In the genomic region with DNA sequence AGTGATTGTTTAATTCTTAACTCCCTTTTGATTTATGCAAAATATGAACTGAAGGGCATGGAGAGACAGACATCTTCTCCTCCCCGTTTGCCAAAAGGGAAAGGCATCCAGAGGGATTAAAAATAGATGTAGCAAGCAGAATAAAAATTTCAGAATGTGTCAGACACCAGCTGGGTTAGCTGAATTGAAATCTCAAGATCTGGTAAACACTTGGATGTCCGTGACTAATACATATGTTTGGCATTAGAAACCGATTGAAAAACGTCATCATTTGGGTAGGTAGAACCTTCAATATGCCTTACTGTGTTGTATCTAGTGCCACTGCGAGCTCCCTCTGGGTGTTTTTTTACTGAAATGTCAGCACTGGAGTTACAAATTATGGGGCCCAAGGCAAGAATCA, we compare ENCODE assay signal across 22 mouse cellular contexts. TPM values are rescaled to one million over a fixed set of nuclear protein-coding genes. Genes with fewer than 3 reads are reported as not detected.
DNase-seq lines count a peak whose midpoint lies in the region; ATAC-seq lines count a peak whose summit lies in the region.
"Had no signal": no experiment of that assay in that cellular context is flagged by ENCODE, and none has a peak within 500 bp of the region (broad histone marks: within the 10 kb centered on the region; RNA-seq: fewer than 3 reads in every experiment).

No protein-coding gene starts in this region.

- no peak for ATAC-seq in forebrain, embryonic 16.5 days
- ATAC-seq in forebrain, embryonic 11.5 days (replicated peaks; ENCODE audit: low FRiP score) = no peak
- ATAC-seq: CD4-positive, CD25-positive, alpha-beta regulatory T cell, adult 4 months; hindbrain, postnatal 0 days; inflammation-experienced regulatory T-cells, adult 6 months; intestine, embryonic 16.5 days had no signal

- peaks cover 4% of the 10 kb centered on the region for H3K9me3 ChIP-seq in forebrain, embryonic 16.5 days (ENCODE audit: control insufficient read depth, low read length)
- no peaks in the 10 kb centered on the region; the same call in 1 of the 2 replicates for H3K9me3 ChIP-seq in forebrain, embryonic 11.5 days (ENCODE audit: control insufficient read depth, low read length)

- peaks cover 19% of the 10 kb centered on the region for H3K4me1 ChIP-seq in forebrain, embryonic 16.5 days (replicated peaks; ENCODE audit: control insufficient read depth, insufficient read depth, low read length)
- peaks cover 5% of the 10 kb centered on the region for H3K4me1 ChIP-seq in forebrain, embryonic 11.5 days (replicated peaks; ENCODE audit: control insufficient read depth, insufficient read depth, low read length)

- H3K4me2 ChIP-seq in forebrain, embryonic 16.5 days (ENCODE audit: low read length) = no peak overlapping the region
- no peak overlapping the region for H3K4me2 ChIP-seq in forebrain, embryonic 11.5 days (ENCODE audit: low read depth, low read length, severe bottlenecking)
- H3K4me2 ChIP-seq: heart, embryonic 13.5 days; hindbrain, embryonic 14.5 days had no signal

- H3K27me3 ChIP-seq in forebrain, embryonic 16.5 days (replicated peaks; ENCODE audit: control insufficient read depth, insufficient read depth, low read length) = peaks cover 12% of the 10 kb centered on the region
- peaks cover 9% of the 10 kb centered on the region; the same call in 1 of the 2 replicates for H3K27me3 ChIP-seq in forebrain, embryonic 11.5 days (ENCODE audit: control insufficient read depth, insufficient read depth, low read length)
- H3K27me3 ChIP-seq: heart, embryonic 13.5 days had no signal

- H3K4me3 ChIP-seq in forebrain, embryonic 16.5 days (replicated peaks; ENCODE audit: low read length) = no peak overlapping the region
- H3K4me3 ChIP-seq in forebrain, embryonic 11.5 days (ENCODE audit: low read depth, low read length) = no peak overlapping the region
- H3K4me3 ChIP-seq: heart, adult 2 months; heart, embryonic 10.5 days; heart, embryonic 13.5 days had no signal

- H3K36me3 ChIP-seq in forebrain, embryonic 16.5 days (ENCODE audit: control insufficient read depth, insufficient read depth) = no peaks in the 10 kb centered on the region
- no peaks in the 10 kb centered on the region for H3K36me3 ChIP-seq in forebrain, embryonic 11.5 days (ENCODE audit: control insufficient read depth, insufficient read depth, low read length)
- H3K36me3 ChIP-seq: heart, embryonic 10.5 days; heart, embryonic 13.5 days had no signal

- peak overlapping the region; percentile 37 for H3K27ac ChIP-seq in forebrain, embryonic 16.5 days (ENCODE audit: low read length)
- no peak overlapping the region for H3K27ac ChIP-seq in forebrain, embryonic 11.5 days (ENCODE audit: low read depth, low read length)
- H3K27ac ChIP-seq: heart, adult 2 months; heart, embryonic 10.5 days; heart, embryonic 13.5 days; hindbrain, embryonic 14.5 days; hindbrain, postnatal 0 days had no signal

- 59% methylated on average over 5 of the region's 5 CpGs for WGBS in forebrain, embryonic 16.5 days
- WGBS in forebrain, embryonic 11.5 days = 88% methylated on average over 5 of the region's 5 CpGs

- no peak for DNase-seq in forebrain, embryonic 11.5 days (ENCODE audit: low spot score)
- DNase-seq in right cerebral cortex, adult 18-20 months = peak; percentile 11
- DNase-seq in right cerebral cortex, postnatal 10 days (ENCODE audit: low spot score in 2 of 2) = no peak
- peak; percentile 65 for DNase-seq in telencephalon, adult 2 months (ENCODE audit: low read depth, low spot score)
- no peak for DNase-seq in left cerebral cortex, adult 11 months (ENCODE audit: low spot score)
- DNase-seq: adrenal gland, adult 2 months; adrenal gland, postnatal 14 days; cerebellum, adult 18-20 months; cerebellum, adult 9-10 months; cerebellum, postnatal 14 days; gastrocnemius, postnatal 25 days; heart, adult 2 months; heart, postnatal 14 days; heart, postnatal 4 days had no signal

- H3K9ac ChIP-seq in forebrain, embryonic 16.5 days (replicated peaks; ENCODE audit: low read depth, low read length) = no peak overlapping the region
- H3K9ac ChIP-seq in forebrain, embryonic 11.5 days (ENCODE audit: low read length) = no peak overlapping the region
- H3K9ac ChIP-seq: heart, embryonic 13.5 days; hindbrain, embryonic 14.5 days had no signal

RNA-seq across cellular contexts. Expression of a gene that starts 4.7 kb away (rescaled TPM):
- 0.78 and 0.92 TPM in 2 replicates for polyA plus RNA-seq in forebrain, embryonic 16.5 days (2015; fragmentation: Nextera tagmentation; extraction: Ambion mirVana)
- 0.92 and 1.6 TPM in 2 replicates for polyA plus RNA-seq in forebrain, embryonic 11.5 days (2014; fragmentation: Nextera tagmentation; extraction: Ambion mirVana)
- polyA plus RNA-seq: adrenal gland, adult 2 months had no signal

Comparison
In these comparisons a context has a peak if more than half of its experiments do, and no peak if none do; other contexts are left out.
1. DNase-seq: peak in right cerebral cortex, adult 18-20 months (single experiment) and telencephalon, adult 2 months (single experiment); none in forebrain, embryonic 11.5 days (single experiment), right cerebral cortex, postnatal 10 days (0 of 2) and left cerebral cortex, adult 11 months (single experiment).